Mouse (Mus musculus) heart, postnatal 0 days (tissue): ENCODE results near the gene Mettl6. TPM values are rescaled to one million over a fixed set of nuclear protein-coding genes. Genes with fewer than 3 reads are reported as not detected.

Experiments
- ATAC-seq: fragments of 200-750 bp; cut with Nextera tagmentation; 2 replicates; pipeline ENCODE4 v1.8.0; 2017; ENCODE audit warnings: low read depth, moderate number of reproducible peaks, moderate library complexity; ENCODE audit not compliant: insufficient read depth
- DNase-seq: peaks from one replicate; pipeline ENCODE4 v3.0.0-alpha.2; 2016; ENCODE audit warnings: low spot score
- H3K27ac ChIP-seq: fragments of 300-500 bp; sonication (generic); 2 replicates; pipeline ENCODE4 v1.5.1; 2014; ENCODE audit warnings: low read depth, mild to moderate bottlenecking
- H3K27me3 ChIP-seq: fragments of 300-500 bp; sonication (generic); 2 replicates; pipeline ENCODE4 v1.6.1; 2014; ENCODE audit warnings: low read length, mixed read lengths; ENCODE audit not compliant: control insufficient read depth, insufficient read depth
- H3K36me3 ChIP-seq: fragments of 300-500 bp; sonication (generic); replicated peaks from 2 replicates; pipeline ENCODE4 v1.6.1; 2014; ENCODE audit warnings: low read length, mixed read lengths; ENCODE audit not compliant: control insufficient read depth, insufficient read depth
- H3K4me1 ChIP-seq: fragments of 300-500 bp; sonication (generic); 2 replicates; pipeline ENCODE4 v1.6.1; 2014; ENCODE audit warnings: antibody characterized with exemption; ENCODE audit not compliant: control insufficient read depth, insufficient read depth
- H3K4me2 ChIP-seq: fragments of 300-500 bp; sonication (generic); 2 replicates; pipeline ENCODE4 v1.6.1; 2014; ENCODE audit warnings: low read depth, mild to moderate bottlenecking, low read length, moderate library complexity
- H3K4me3 ChIP-seq: fragments of 300-500 bp; sonication (generic); 2 replicates; pipeline ENCODE4 v1.5.1; 2014; ENCODE audit warnings: low read depth, low read length
- H3K9ac ChIP-seq: fragments of 300-500 bp; sonication (generic); replicated peaks from 2 replicates; pipeline ENCODE4 v1.6.1; 2014; ENCODE audit warnings: low read depth, low read length, mixed read lengths
- H3K9me3 ChIP-seq: fragments of 300-500 bp; sonication (generic); replicated peaks from 2 replicates; pipeline ENCODE4 v1.6.1; 2016; ENCODE audit warnings: low read length; ENCODE audit not compliant: control insufficient read depth
- CTCF ChIP-seq: IDR thresholded peaks from 2 replicates; pipeline ENCODE4 v1.5.1; 2016; ENCODE audit warnings: antibody characterized with exemption, control low read depth, low read depth
- EP300 ChIP-seq: IDR thresholded peaks from 2 replicates; pipeline ENCODE4 v1.6.1; 2016; ENCODE audit warnings: antibody characterized with exemption, low read depth
- WGBS: fragments of 180-500 bp; shearing (Covaris S2); extraction: QIAGEN DNeasy Blood & Tissue Kit; methylation state at CpG from one replicate; pipeline ENCODE4 v1.1.7; 2014; 5-methylcytosine and 5-hydroxymethylcytosine counted together
- polyA plus RNA-seq: library from polyadenylated mRNA; unstranded; fragments of >200 nt; fragmentation: Nextera tagmentation; extraction: Ambion mirVana; gene quantifications from 2 replicates; pipeline ENCODE4 v1.2.1, GENCODE M21; 2015
- total RNA-seq: library from RNA; depleted of rRNA; stranded (reverse); fragments of >200 nt; gene quantifications from 2 replicates; pipeline ENCODE4 v1.2.3, GENCODE M21; 2014; ENCODE audit warnings: low replicate concordance

Mettl6 gene
- total and polyA plus RNA-seq, 2 experiments from 2014 or later, result 21.7 to 26.6 TPM

DNA sequence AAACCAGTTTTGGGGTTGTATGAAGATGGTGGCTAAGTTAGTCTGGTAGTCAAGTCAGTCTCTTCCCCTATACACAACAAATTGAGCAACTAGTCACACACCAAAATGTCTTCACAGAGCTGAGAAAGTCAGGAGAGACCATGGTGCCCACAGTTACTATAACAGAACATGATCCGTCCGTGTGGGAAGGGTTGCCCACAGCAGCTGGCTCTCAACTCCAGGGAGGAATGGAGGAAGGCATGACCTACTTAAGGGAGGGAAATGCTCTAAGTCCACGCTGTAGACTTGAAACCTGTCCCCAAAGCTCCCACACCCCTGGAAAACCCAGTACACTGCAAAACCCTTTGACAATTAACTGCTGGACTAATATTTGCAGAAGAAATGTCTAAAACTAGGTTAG, 15.5 kb upstream of the Mettl6 start:
- no peak overlapping the region for H3K27ac ChIP-seq
- H3K36me3 ChIP-seq, result peaks cover 38% of the 10 kb centered on the region
- WGBS, result 82% methylated on average over 3 of the region's 3 CpGs
- H3K4me1 ChIP-seq, result peaks cover 4% of the 10 kb centered on the region; the same call in 1 of the 2 replicates
- no peak for TF ChIP-seq CTCF
- no peak for TF ChIP-seq EP300
- no peak overlapping the region for H3K4me2 ChIP-seq
- no peak for DNase-seq
- no peak for ATAC-seq
- no peak overlapping the region for H3K4me3 ChIP-seq
- H3K9ac ChIP-seq, result no peak overlapping the region
- no peaks in the 10 kb centered on the region for H3K9me3 ChIP-seq
- no peaks in the 10 kb centered on the region for H3K27me3 ChIP-seq

GRCm38 (mm10) chr14:31509911-31510310, 15.1 kb upstream of the Mettl6 start:
- no peak overlapping the region for H3K27ac ChIP-seq
- peaks cover 4% of the 10 kb centered on the region; the same call in 1 of the 2 replicates for H3K4me1 ChIP-seq
- H3K9me3 ChIP-seq, result no peaks in the 10 kb centered on the region
- peaks cover 42% of the 10 kb centered on the region for H3K36me3 ChIP-seq
- H3K4me3 ChIP-seq, result no peak overlapping the region
- 87% methylated on average over 2 of the region's 2 CpGs for WGBS
- no peaks in the 10 kb centered on the region for H3K27me3 ChIP-seq
- no peak for ATAC-seq
- TF ChIP-seq CTCF (no peak), EP300 (no peak)
- peak; percentile 38 for DNase-seq
- no peak overlapping the region for H3K9ac ChIP-seq
- H3K4me2 ChIP-seq, result no peak overlapping the region

DNA sequence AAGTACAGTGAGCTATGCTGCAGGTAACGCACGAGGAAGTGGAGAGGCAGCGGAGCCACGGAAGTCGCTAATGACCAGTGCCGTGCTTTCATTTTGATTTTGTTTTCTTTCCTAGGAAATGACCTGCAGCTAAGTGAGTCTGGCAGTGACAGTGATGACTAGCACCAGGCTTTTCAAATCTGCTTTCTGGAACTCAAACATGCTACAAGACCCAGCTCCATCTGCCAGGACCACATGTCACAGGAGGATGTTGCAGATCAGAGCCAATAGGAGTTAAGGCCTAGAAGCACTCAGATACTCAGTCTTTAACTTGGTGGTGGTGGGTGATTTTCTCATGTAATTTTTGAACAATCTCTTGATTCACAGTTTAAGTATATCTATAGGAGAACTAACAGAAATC, 11.6 kb upstream of the Mettl6 start:
- Histone ChIP-seq H3K4me3 (no peak overlapping the region), H3K9ac (no peak overlapping the region), H3K27me3 (no peaks in the 10 kb centered on the region), H3K36me3 (peaks cover 75% of the 10 kb centered on the region), H3K9me3 (no peaks in the 10 kb centered on the region), H3K4me1 (peaks cover 4% of the 10 kb centered on the region; the same call in 1 of the 2 replicates), H3K4me2 (no peak overlapping the region), H3K27ac (no peak overlapping the region)
- no peak for DNase-seq
- TF ChIP-seq EP300 (no peak), CTCF (no peak)
- WGBS, result 96% methylated on average over 6 of the region's 6 CpGs
- ATAC-seq, result no peak

- no peak for ATAC-seq
- H3K4me2 ChIP-seq, result no peak overlapping the region
- no peaks in the 10 kb centered on the region for H3K27me3 ChIP-seq
- H3K4me1 ChIP-seq, result 0 out of 2 replicates have a peak, but pooled peaks cover under 1% of the 10 kb centered on the region
- H3K9me3 ChIP-seq, result no peaks in the 10 kb centered on the region
- WGBS, result 79% methylated on average over 13 of the region's 13 CpGs
- H3K36me3 ChIP-seq, result peaks cover 94% of the 10 kb centered on the region
- TF ChIP-seq EP300 (no peak), CTCF (no peak)
- H3K27ac ChIP-seq, result no peak overlapping the region
- H3K9ac ChIP-seq, result no peak overlapping the region
- DNase-seq, result no peak
- H3K4me3 ChIP-seq, result no peak overlapping the region
These were observed 8.6 kb upstream of the Mettl6 start for GRCm38 (mm10) chr14:31503406-31503805.

GRCm38 (mm10) chr14:31499526-31499925, 4.7 kb upstream of the Mettl6 start:
- H3K27me3 ChIP-seq, result no peaks in the 10 kb centered on the region
- no peak for DNase-seq
- no peak for TF ChIP-seq EP300
- TF ChIP-seq CTCF, result no peak
- H3K36me3 ChIP-seq, result peaks cover 58% of the 10 kb centered on the region
- no peak overlapping the region for H3K27ac ChIP-seq
- no peak overlapping the region for H3K9ac ChIP-seq
- 89% methylated on average over 1 of the region's 1 CpGs for WGBS
- no peak for ATAC-seq
- H3K4me1 ChIP-seq, result peaks cover 17% of the 10 kb centered on the region; the same call in 1 of the 2 replicates
- H3K9me3 ChIP-seq, result no peaks in the 10 kb centered on the region
- H3K4me2 ChIP-seq, result no peak overlapping the region
- H3K4me3 ChIP-seq, result no peak overlapping the region

DNA sequence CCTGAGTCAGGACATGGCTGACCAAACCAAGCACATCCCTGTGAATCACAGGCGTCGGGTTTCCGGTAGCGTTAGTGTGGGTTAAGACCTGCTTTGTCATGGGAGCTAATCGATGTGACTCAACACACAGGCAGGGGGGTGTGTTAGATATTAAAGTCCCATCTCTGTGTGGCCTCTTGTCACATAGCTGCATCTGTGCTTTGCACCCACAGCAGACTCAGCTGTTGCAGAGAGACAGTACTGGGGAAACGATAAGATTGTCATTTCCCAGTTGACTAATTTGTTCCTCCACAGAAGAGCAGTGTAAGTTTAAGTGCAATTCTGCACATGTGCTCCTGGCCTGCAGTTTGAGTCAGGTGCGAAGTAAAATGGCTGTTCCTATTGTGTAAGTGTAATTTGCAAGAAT, 1.4 kb upstream of the Mettl6 start:
- H3K27me3 ChIP-seq, result no peaks in the 10 kb centered on the region
- no peak for TF ChIP-seq EP300
- no peak for TF ChIP-seq CTCF
- WGBS, result 43% methylated on average over 7 of the region's 7 CpGs
- H3K27ac ChIP-seq, result no peak overlapping the region
- peaks cover 46% of the 10 kb centered on the region for H3K36me3 ChIP-seq
- DNase-seq (no peak), ATAC-seq (no peak)
- no peaks in the 10 kb centered on the region for H3K9me3 ChIP-seq
- peak overlapping the region; percentile 72 for H3K4me2 ChIP-seq
- H3K4me3 ChIP-seq, result peak overlapping the region; percentile 95
- peaks cover 25% of the 10 kb centered on the region for H3K4me1 ChIP-seq
- peak overlapping the region; percentile 94; the same call in 1 of the 2 replicates for H3K9ac ChIP-seq
